19 mouse cellular contexts compared by ENCODE assay signal in genomic region chr1:175574129-175574528, GRCm38 (mm10). TPM values are rescaled to one million over a fixed set of nuclear protein-coding genes. Genes with fewer than 3 reads are reported as not detected.
A peak's percentile ranks its signal among the peaks of the same experiment; 100 is the strongest.
DNase-seq lines count a peak whose midpoint lies in the region; ATAC-seq lines count a peak whose summit lies in the region.
"Had no signal": no experiment of that assay in that cellular context is flagged by ENCODE, and none has a peak within 500 bp of the region (broad histone marks: within the 10 kb centered on the region; RNA-seq: fewer than 3 reads in every experiment).

No protein-coding gene starts in this region.

- no peak overlapping the region for H3K4me3 ChIP-seq in midbrain, embryonic 11.5 days (ENCODE audit: low read depth, low read length)
- H3K4me3 ChIP-seq: embryonic facial prominence, embryonic 10.5 days; embryonic facial prominence, embryonic 12.5 days had no signal

- WGBS in midbrain, embryonic 11.5 days: 90% methylated on average over 2 of the region's 2 CpGs

- no peak overlapping the region for H3K27ac ChIP-seq in midbrain, embryonic 11.5 days (ENCODE audit: low read depth, low read length)
- H3K27ac ChIP-seq: embryonic facial prominence, embryonic 10.5 days; embryonic facial prominence, embryonic 12.5 days had no signal

- no peaks in the 10 kb centered on the region for H3K4me1 ChIP-seq in midbrain, embryonic 11.5 days (ENCODE audit: control insufficient read depth, insufficient read depth, low read length)
- H3K4me1 ChIP-seq: embryonic facial prominence, embryonic 10.5 days; embryonic facial prominence, embryonic 12.5 days had no signal

- intact Hi-C loops in heart, postnatal 10 days (cut with DNase I): no loop called here

- ATAC-seq in megakaryocyte-erythroid progenitor cell, adult 5-6 weeks (replicated peaks; ENCODE audit: low FRiP score, low TSS enrichment, poor library complexity, severe bottlenecking): peak; percentile 57; the same call in 1 of the 2 replicates
- ATAC-seq in midbrain, embryonic 11.5 days (ENCODE audit: low FRiP score): no peak
- ATAC-seq: forebrain, embryonic 14.5 days; forebrain, embryonic 16.5 days had no signal

- DNase-seq in heart, adult 11 months: peak; percentile 52
- no peak for DNase-seq in heart, postnatal 10 days
- DNase-seq in MEL-GATA-1-ER (ENCODE audit: extremely low read depth, low read depth): peak; percentile 2
- DNase-seq in spleen, adult 18-20 months: no peak
- no peak for DNase-seq in midbrain, embryonic 11.5 days (ENCODE audit: low spot score, missing footprints)
- DNase-seq: adrenal gland, adult 2 months; adrenal gland, postnatal 10 days; adrenal gland, postnatal 25 days; cerebellum, adult 11 months; cerebellum, adult 18-20 months; cerebellum, adult 8-10 months; cerebellum, adult 9-11 months; cerebellum, postnatal 25 days had no signal

- no peaks in the 10 kb centered on the region for H3K36me3 ChIP-seq in midbrain, embryonic 11.5 days (ENCODE audit: control insufficient read depth, insufficient read depth, low read length)
- H3K36me3 ChIP-seq: embryonic facial prominence, embryonic 10.5 days; embryonic facial prominence, embryonic 12.5 days had no signal

- no peaks in the 10 kb centered on the region for H3K9me3 ChIP-seq in midbrain, embryonic 11.5 days (ENCODE audit: control insufficient read depth, low read length)
- H3K9me3 ChIP-seq: embryonic facial prominence, embryonic 10.5 days; embryonic facial prominence, embryonic 12.5 days had no signal

- no peak overlapping the region for H3K4me2 ChIP-seq in midbrain, embryonic 11.5 days
- H3K4me2 ChIP-seq: embryonic facial prominence, embryonic 12.5 days had no signal

- no peaks in the 10 kb centered on the region for H3K27me3 ChIP-seq in midbrain, embryonic 11.5 days (ENCODE audit: control insufficient read depth, insufficient read depth, low read length)
- H3K27me3 ChIP-seq: embryonic facial prominence, embryonic 12.5 days had no signal

- no peak overlapping the region for H3K9ac ChIP-seq in midbrain, embryonic 11.5 days (ENCODE audit: low read length)
- H3K9ac ChIP-seq: embryonic facial prominence, embryonic 12.5 days had no signal

RNA-seq across cellular contexts. Expression of gene Kmo, which starts 46.1 kb away (rescaled TPM):
- total RNA-seq in heart, postnatal 10 days (2021): under 1 TPM; 0.26 to 0.47 TPM
- total RNA-seq in megakaryocyte-erythroid progenitor cell, adult 5-6 weeks (2014; fragmentation: Nextera tagmentation): 0.87 and 1.8 TPM in 2 replicates
- total RNA-seq in megakaryocyte-erythroid progenitor cell, adult 5-6 weeks (2017): 0.27 and 0.38 TPM in 2 replicates
- 0.07 TPM in 1 of 2 replicates, not detected in the other for polyA plus RNA-seq in midbrain, embryonic 11.5 days (2014; fragmentation: Nextera tagmentation; extraction: Ambion mirVana)
- total RNA-seq: ES-E14 had no signal
- polyA plus RNA-seq: embryonic facial prominence, embryonic 10.5 days; forebrain, embryonic 14.5 days; forebrain, embryonic 16.5 days had no signal

RNA-seq across cellular contexts. Expression of gene Fh1, which starts 51.3 kb away (rescaled TPM):
- total RNA-seq in heart, postnatal 10 days (2021): 100 to 1,000 TPM; 509 to 577 TPM
- 99.2 and 129 TPM in 2 replicates for total RNA-seq in megakaryocyte-erythroid progenitor cell, adult 5-6 weeks (2014; fragmentation: Nextera tagmentation)
- total RNA-seq in megakaryocyte-erythroid progenitor cell, adult 5-6 weeks (2017): 87.3 and 93.2 TPM in 2 replicates
- 85.3 and 109 TPM in 2 replicates for polyA plus RNA-seq in midbrain, embryonic 11.5 days (2014; fragmentation: Nextera tagmentation; extraction: Ambion mirVana)

Comparison
In these comparisons a context has a peak if more than half of its experiments do, and no peak if none do; other contexts are left out.
1. DNase-seq: peak in heart, adult 11 months (single experiment) and MEL-GATA-1-ER (single experiment); none in heart, postnatal 10 days (0 of 2), spleen, adult 18-20 months (0 of 2) and midbrain, embryonic 11.5 days (single experiment).